Mouse (Mus musculus): ENCODE results near the gene Cep290. TPM values are rescaled to one million over a fixed set of nuclear protein-coding genes. Genes with fewer than 3 reads are reported as not detected.

Gene Cep290
- 5.3 and 6.0 TPM in 2 replicates for polyA plus RNA-seq (2014; fragmentation: Nextera tagmentation; extraction: Ambion mirVana)

DNA sequence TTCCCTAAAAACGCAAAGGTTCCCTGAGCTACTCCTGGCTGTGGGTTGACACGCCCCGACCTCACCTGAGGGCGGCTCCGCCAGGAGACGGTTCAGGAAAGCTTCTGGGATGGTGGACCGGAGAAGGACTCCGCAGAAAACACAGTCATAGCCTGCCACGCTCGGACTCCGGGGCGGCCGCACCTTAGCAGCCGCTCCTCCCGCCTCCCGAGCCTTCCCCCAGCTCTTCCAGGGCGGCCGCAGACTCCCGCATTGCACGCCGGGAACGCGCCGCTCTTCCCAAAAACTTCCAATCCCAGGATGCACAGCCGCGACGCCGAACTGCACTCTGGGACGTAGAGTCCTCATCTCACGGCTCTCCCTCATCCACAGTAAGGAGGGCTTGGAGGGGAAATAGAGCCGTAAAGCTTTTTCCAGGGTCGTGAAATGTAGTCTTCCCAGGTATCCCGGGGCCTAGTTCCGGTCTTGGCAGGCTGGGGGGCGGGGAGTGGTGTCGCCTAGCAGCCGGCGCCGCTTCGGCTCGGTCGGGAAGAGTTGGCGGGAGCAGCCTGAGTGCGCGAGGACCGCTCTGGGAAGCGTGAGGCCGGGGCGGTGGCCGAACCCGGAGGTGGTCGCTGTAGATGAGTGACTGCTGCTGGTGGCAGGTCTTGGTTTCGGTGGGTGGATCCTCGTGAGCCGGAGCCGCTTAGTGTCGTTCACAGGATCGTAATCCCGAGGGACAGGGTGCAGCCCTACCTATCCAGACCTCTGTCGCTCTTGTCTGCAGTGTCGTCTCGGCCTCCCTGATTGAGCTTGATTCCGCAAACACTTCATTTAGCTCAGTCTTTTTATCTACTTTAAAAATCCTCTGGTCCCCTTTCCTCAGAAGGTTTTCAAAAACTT lies at the start of gene Cep290, which contains the start of gene Tmtc3:
Gene Cep290 (plus strand): TSS at position 462 of the 882 bp plus-strand sequence.
Gene Tmtc3 (minus strand): TSS at position 254 of the 882 bp plus-strand sequence.
- under 1% methylated on average over 63 of the region's 63 CpGs for WGBS

DNA sequence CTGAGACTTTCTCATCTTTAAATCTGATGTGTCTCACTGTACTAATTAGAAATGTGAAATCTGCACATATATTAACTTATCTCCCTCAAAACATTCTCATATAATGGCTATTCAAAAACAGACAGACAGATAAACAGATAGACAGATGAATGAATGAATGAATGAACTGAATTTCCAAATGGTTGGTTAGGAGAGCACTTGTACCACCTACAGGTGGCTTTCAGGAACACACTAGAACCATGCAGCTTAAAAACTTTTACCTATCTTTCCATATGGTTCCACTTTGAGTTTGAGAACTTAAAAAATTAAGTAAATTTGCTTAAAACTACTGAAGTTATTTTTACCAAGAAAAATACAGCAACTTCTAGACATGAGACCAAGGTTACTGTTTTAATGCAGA lies 38.0 kb upstream of the Cep290 start:
- H3K27me3 ChIP-seq (replicated peaks; ENCODE audit: control insufficient read depth, insufficient read depth, low read length) = no peaks in the 10 kb centered on the region
- no peaks in the 10 kb centered on the region for H3K4me1 ChIP-seq (replicated peaks; ENCODE audit: control insufficient read depth, insufficient read depth, low read length)
- peaks cover 34% of the 10 kb centered on the region for H3K36me3 ChIP-seq (ENCODE audit: control insufficient read depth, insufficient read depth, low read length)
- H3K4me2 ChIP-seq (ENCODE audit: low read length) = no peak overlapping the region
- DNase-seq (ENCODE audit: low spot score) (no peak), ATAC-seq (replicated peaks; ENCODE audit: low FRiP score, low TSS enrichment, low read depth) (no peak)
- H3K9ac ChIP-seq (ENCODE audit: low read length) = no peak overlapping the region
- no peak overlapping the region for H3K27ac ChIP-seq (ENCODE audit: low read depth)
- H3K9me3 ChIP-seq (ENCODE audit: control insufficient read depth, low read length) = no peaks in the 10 kb centered on the region
- H3K4me3 ChIP-seq (ENCODE audit: low read depth, low read length) = no peak overlapping the region

More for the DNA sequence above, at the start of gene Cep290, which contains the start of gene Tmtc3:
- peak within 1 kb of the TSS; percentile 58 for H3K9ac ChIP-seq (ENCODE audit: low read length)
- no peaks in the 10 kb centered on the region for H3K27me3 ChIP-seq (replicated peaks; ENCODE audit: control insufficient read depth, insufficient read depth, low read length)
- no peaks in the 10 kb centered on the region for H3K9me3 ChIP-seq (ENCODE audit: control insufficient read depth, low read length)
- peak within 1 kb of the TSS; percentile 18; the same call in 1 of the 2 replicates for H3K27ac ChIP-seq (ENCODE audit: low read depth)
- H3K36me3 ChIP-seq (ENCODE audit: control insufficient read depth, insufficient read depth, low read length) = peaks cover under 1% of the 10 kb centered on the region; the same call in 1 of the 2 replicates
- peak within 1 kb of the TSS; percentile 65 for H3K4me3 ChIP-seq (ENCODE audit: low read depth, low read length)
- peak; percentile 92 for DNase-seq (ENCODE audit: low spot score)
- peak within 1 kb of the TSS; percentile 76 for H3K4me2 ChIP-seq (ENCODE audit: low read length)
- H3K4me1 ChIP-seq (replicated peaks; ENCODE audit: control insufficient read depth, insufficient read depth, low read length) = 0 out of 2 replicates have a peak, but pooled peaks cover 5% of the 10 kb centered on the region
- peak; percentile 98 for ATAC-seq (replicated peaks; ENCODE audit: low FRiP score, low TSS enrichment, low read depth)

GRCm38 (mm10) chr10:100460515-100460914 lies 26.8 kb upstream of the Cep290 start:
- no peak overlapping the region for H3K27ac ChIP-seq (ENCODE audit: low read depth)
- H3K9ac ChIP-seq (ENCODE audit: low read length) = no peak overlapping the region
- no peaks in the 10 kb centered on the region for H3K4me1 ChIP-seq (replicated peaks; ENCODE audit: control insufficient read depth, insufficient read depth, low read length)
- H3K4me2 ChIP-seq (ENCODE audit: low read length) = no peak overlapping the region
- DNase-seq (ENCODE audit: low spot score) = no peak
- no peaks in the 10 kb centered on the region for H3K27me3 ChIP-seq (replicated peaks; ENCODE audit: control insufficient read depth, insufficient read depth, low read length)
- no peak for ATAC-seq (replicated peaks; ENCODE audit: low FRiP score, low TSS enrichment, low read depth)
- peaks cover 48% of the 10 kb centered on the region for H3K36me3 ChIP-seq (ENCODE audit: control insufficient read depth, insufficient read depth, low read length)
- no peaks in the 10 kb centered on the region for H3K9me3 ChIP-seq (ENCODE audit: control insufficient read depth, low read length)
- no peak overlapping the region for H3K4me3 ChIP-seq (ENCODE audit: low read depth, low read length)

GRCm38 (mm10) chr10:100475040-100475439 lies 12.3 kb upstream of the Cep290 start:
- H3K9me3 ChIP-seq (ENCODE audit: control insufficient read depth, low read length) = no peaks in the 10 kb centered on the region
- H3K27me3 ChIP-seq (replicated peaks; ENCODE audit: control insufficient read depth, insufficient read depth, low read length) = no peaks in the 10 kb centered on the region
- peaks cover 51% of the 10 kb centered on the region for H3K36me3 ChIP-seq (ENCODE audit: control insufficient read depth, insufficient read depth, low read length)
- no peak overlapping the region for H3K4me3 ChIP-seq (ENCODE audit: low read depth, low read length)
- no peaks in the 10 kb centered on the region for H3K4me1 ChIP-seq (replicated peaks; ENCODE audit: control insufficient read depth, insufficient read depth, low read length)
- ATAC-seq (replicated peaks; ENCODE audit: low FRiP score, low TSS enrichment, low read depth) (no peak), DNase-seq (ENCODE audit: low spot score) (no peak)
- no peak overlapping the region for H3K4me2 ChIP-seq (ENCODE audit: low read length)
- 55% methylated on average over 3 of the region's 3 CpGs for WGBS
- H3K9ac ChIP-seq (ENCODE audit: low read length) = no peak overlapping the region
- no peak overlapping the region for H3K27ac ChIP-seq (ENCODE audit: low read depth)

DNA sequence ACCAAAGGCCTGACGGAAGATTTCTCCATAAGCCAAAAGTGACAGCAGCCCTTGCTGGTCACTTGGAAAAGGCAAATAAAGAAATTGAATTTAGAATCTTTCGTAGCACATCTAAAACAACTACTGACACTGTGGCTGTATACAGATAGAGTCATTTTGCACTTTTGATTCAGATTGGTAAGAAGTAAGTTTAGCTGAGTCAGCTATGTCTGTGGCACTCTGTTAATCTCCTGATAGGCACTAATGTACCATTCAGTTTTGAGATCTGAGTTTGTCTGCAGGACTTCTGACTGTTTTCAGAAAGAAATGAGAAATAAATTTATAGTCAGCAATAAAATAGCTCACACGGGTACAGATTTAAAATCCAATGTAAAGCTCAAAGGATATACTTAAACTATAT lies 7.8 kb upstream of the Cep290 start:
- DNase-seq (ENCODE audit: low spot score) (no peak), ATAC-seq (replicated peaks; ENCODE audit: low FRiP score, low TSS enrichment, low read depth) (no peak)
- Histone ChIP-seq H3K9me3 (ENCODE audit: control insufficient read depth, low read length) (no peaks in the 10 kb centered on the region), H3K4me3 (ENCODE audit: low read depth, low read length) (no peak overlapping the region), H3K4me1 (replicated peaks; ENCODE audit: control insufficient read depth, insufficient read depth, low read length) (no peaks in the 10 kb centered on the region), H3K36me3 (ENCODE audit: control insufficient read depth, insufficient read depth, low read length) (peaks cover 20% of the 10 kb centered on the region), H3K9ac (ENCODE audit: low read length) (no peak overlapping the region), H3K27ac (ENCODE audit: low read depth) (no peak overlapping the region), H3K27me3 (replicated peaks; ENCODE audit: control insufficient read depth, insufficient read depth, low read length) (no peaks in the 10 kb centered on the region), H3K4me2 (ENCODE audit: low read length) (no peak overlapping the region)
- 85% methylated on average over 3 of the region's 3 CpGs for WGBS

GRCm38 (mm10) chr10:100486701-100487096 lies 659 bp upstream of the Cep290 start:
- Histone ChIP-seq H3K27ac (ENCODE audit: low read depth) (peak overlapping the region; percentile 4; the same call in 1 of the 2 replicates), H3K27me3 (replicated peaks; ENCODE audit: control insufficient read depth, insufficient read depth, low read length) (no peaks in the 10 kb centered on the region), H3K4me1 (replicated peaks; ENCODE audit: control insufficient read depth, insufficient read depth, low read length) (0 out of 2 replicates have a peak, but pooled peaks cover 5% of the 10 kb centered on the region), H3K9ac (ENCODE audit: low read length) (peak overlapping the region; percentile 58), H3K9me3 (ENCODE audit: control insufficient read depth, low read length) (no peaks in the 10 kb centered on the region), H3K36me3 (ENCODE audit: control insufficient read depth, insufficient read depth, low read length) (no peaks in the 10 kb centered on the region), H3K4me2 (ENCODE audit: low read length) (peak overlapping the region; percentile 73), H3K4me3 (ENCODE audit: low read depth, low read length) (peak overlapping the region; percentile 65)
- ATAC-seq (replicated peaks; ENCODE audit: low FRiP score, low TSS enrichment, low read depth) (no peak; the same call in 1 of the 2 replicates), DNase-seq (ENCODE audit: low spot score) (no peak)
- under 1% methylated on average over 13 of the region's 13 CpGs for WGBS

- H3K9me3 ChIP-seq (ENCODE audit: control insufficient read depth, low read length) = no peaks in the 10 kb centered on the region
- WGBS = 93% methylated on average over 7 of the region's 7 CpGs
- DNase-seq (ENCODE audit: low spot score) (no peak), ATAC-seq (replicated peaks; ENCODE audit: low FRiP score, low TSS enrichment, low read depth) (no peak)
- H3K4me3 ChIP-seq (ENCODE audit: low read depth, low read length) = no peak overlapping the region
- peaks cover 24% of the 10 kb centered on the region for H3K36me3 ChIP-seq (ENCODE audit: control insufficient read depth, insufficient read depth, low read length)
- no peak overlapping the region for H3K9ac ChIP-seq (ENCODE audit: low read length)
- H3K4me2 ChIP-seq (ENCODE audit: low read length) = no peak overlapping the region
- H3K27ac ChIP-seq (ENCODE audit: low read depth) = no peak overlapping the region
- 0 out of 2 replicates have a peak, but pooled peaks cover 5% of the 10 kb centered on the region for H3K4me1 ChIP-seq (replicated peaks; ENCODE audit: control insufficient read depth, insufficient read depth, low read length)
- H3K27me3 ChIP-seq (replicated peaks; ENCODE audit: control insufficient read depth, insufficient read depth, low read length) = no peaks in the 10 kb centered on the region
These were observed 4.6 kb downstream of the Cep290 start for GRCm38 (mm10) chr10:100491916-100492315.

DNA sequence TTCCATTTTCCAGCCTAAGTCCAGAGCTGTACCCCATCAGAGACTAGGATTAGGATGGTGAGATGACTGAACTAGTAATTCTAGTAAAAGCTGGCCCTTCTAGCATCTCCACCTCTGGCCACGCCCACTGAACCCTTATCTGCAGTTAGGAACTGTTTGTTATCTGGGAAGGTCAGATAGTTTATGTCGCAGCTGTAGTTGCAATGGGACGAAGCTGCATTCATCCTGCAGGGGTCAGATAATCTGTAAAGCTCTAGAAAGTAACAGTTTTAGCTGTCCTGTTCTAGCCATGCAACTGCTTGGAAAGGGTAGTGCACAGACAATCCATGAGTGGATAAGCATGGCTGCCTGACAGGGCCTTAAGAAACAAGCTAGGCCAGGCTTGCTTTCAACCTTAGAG lies 11.0 kb downstream of the Cep290 start:
- Histone ChIP-seq H3K9me3 (ENCODE audit: control insufficient read depth, low read length) (no peaks in the 10 kb centered on the region), H3K36me3 (ENCODE audit: control insufficient read depth, insufficient read depth, low read length) (peaks cover 47% of the 10 kb centered on the region), H3K4me1 (replicated peaks; ENCODE audit: control insufficient read depth, insufficient read depth, low read length) (no peaks in the 10 kb centered on the region), H3K4me3 (ENCODE audit: low read depth, low read length) (no peak overlapping the region), H3K27me3 (replicated peaks; ENCODE audit: control insufficient read depth, insufficient read depth, low read length) (no peaks in the 10 kb centered on the region), H3K4me2 (ENCODE audit: low read length) (no peak overlapping the region), H3K9ac (ENCODE audit: low read length) (no peak overlapping the region), H3K27ac (ENCODE audit: low read depth) (no peak overlapping the region)
- DNase-seq (ENCODE audit: low spot score) (no peak), ATAC-seq (replicated peaks; ENCODE audit: low FRiP score, low TSS enrichment, low read depth) (no peak)
- WGBS = 59% methylated on average over 3 of the region's 3 CpGs

Data from intestine, embryonic 14.5 days (tissue).